Mouse (Mus musculus) forebrain, embryonic 14.5 days (tissue): ENCODE data around the gene Kif1c. TPM values are rescaled to one million over a fixed set of nuclear protein-coding genes. Genes with fewer than 3 reads are reported as not detected.
A peak's percentile ranks its signal among the peaks of the same experiment; 100 is the strongest.
"Not testable (repeated sequence)": the region's sequence is repeated elsewhere in the genome, so short reads cannot be mapped to it uniquely, and the experiment has no call there.

Experiments used
- ATAC-seq: fragments of 200-750 bp; cut with Nextera tagmentation; 2 replicates; pipeline ENCODE4 v1.8.0; 2017; ENCODE audit warnings: mild to moderate bottlenecking, moderate library complexity
- DNase-seq: peaks from one replicate; pipeline ENCODE4 v3.0.0-alpha.2; 2015; ENCODE audit warnings: low spot score
- H3K27ac ChIP-seq: fragments of 300-500 bp; sonication (generic); 2 replicates; pipeline ENCODE4 v1.5.1; 2014; ENCODE audit warnings: low read depth, mild to moderate bottlenecking, control low read depth, low read length, moderate library complexity
- H3K27me3 ChIP-seq: fragments of 300-500 bp; sonication (generic); replicated peaks from 2 replicates; pipeline ENCODE4 v1.6.1; 2014; ENCODE audit warnings: low read length, control low read depth, mixed read lengths; ENCODE audit not compliant: control insufficient read depth, insufficient read depth
- H3K36me3 ChIP-seq: fragments of 300-500 bp; sonication (generic); 2 replicates; pipeline ENCODE4 v1.6.1; 2014; ENCODE audit warnings: low read length, control low read depth; ENCODE audit not compliant: control insufficient read depth, insufficient read depth
- H3K4me1 ChIP-seq: fragments of 300-500 bp; sonication (generic); 2 replicates; pipeline ENCODE4 v1.6.1; 2014; ENCODE audit warnings: antibody characterized with exemption, low read length, control low read depth; ENCODE audit not compliant: control insufficient read depth, insufficient read depth
- H3K4me2 ChIP-seq: fragments of 300-500 bp; sonication (generic); 2 replicates; pipeline ENCODE4 v1.6.1; 2014; ENCODE audit warnings: mild to moderate bottlenecking, control low read depth, low read length
- H3K4me3 ChIP-seq: fragments of 300-500 bp; sonication (generic); 2 replicates; pipeline ENCODE4 v1.5.1; 2014; ENCODE audit warnings: low read depth, low read length, control low read depth
- H3K9ac ChIP-seq: fragments of 300-500 bp; sonication (generic); 2 replicates; pipeline ENCODE4 v1.6.1; 2014; ENCODE audit warnings: mild to moderate bottlenecking, low read length, control low read depth, moderate library complexity
- H3K9me3 ChIP-seq: fragments of 300-500 bp; sonication (generic); replicated peaks from 2 replicates; pipeline ENCODE4 v1.6.1; 2016; ENCODE audit warnings: low read length, control low read depth, mixed read lengths; ENCODE audit not compliant: control insufficient read depth
- WGBS: fragments of 180-500 bp; shearing (Covaris S2); extraction: QIAGEN DNeasy Blood & Tissue Kit; methylation state at CpG from one replicate; pipeline ENCODE4 v1.1.7; 2014; 5-methylcytosine and 5-hydroxymethylcytosine counted together
- microRNA-seq: library from miRNA; unstranded; fragments of <30 nt; microRNA quantifications from one replicate; pipeline ENCODE4, GENCODE M21; 2016
- polyA plus RNA-seq: library from polyadenylated mRNA; unstranded; fragments of >200 nt; fragmentation: Nextera tagmentation; extraction: Ambion mirVana; gene quantifications from 2 replicates; pipeline ENCODE4 v1.2.1, GENCODE M21; 2014

The Kif1c gene
- polyA plus RNA-seq, 1 experiment from 2014 or later: 4.6 TPM

- ATAC-seq, H3K4me3 ChIP-seq, H3K9me3 ChIP-seq, H3K4me2 ChIP-seq, H3K9ac ChIP-seq, H3K27me3 ChIP-seq, H3K4me1 ChIP-seq, H3K27ac ChIP-seq: not testable (repeated sequence)
- WGBS: 26% methylated on average over 6 of the region's 6 CpGs
- H3K36me3 ChIP-seq: peaks cover 10% of the 10 kb centered on the region; the same call in 1 of the 2 replicates
- peak; percentile 64 for DNase-seq
Measured at GRCm38 (mm10) chr11:70778058-70778457, 77.7 kb downstream of the Kif1c start.

Small RNA genes lying within 50 kb of the gene (microRNA-seq; reads per million reads assigned to microRNA genes)
- gene Gm22760: not detected
- gene Mir6925: not detected

Other genes with a start within 250 kb of the Kif1c start
- gene Med11, start 248.6 kb upstream of the Kif1c start, polyA plus RNA-seq: 49.2 and 54.3 TPM in 2 replicates
- gene Zmynd15, start 241.1 kb upstream of the Kif1c start, polyA plus RNA-seq: 0.19 and 0.42 TPM in 2 replicates
- 1.5 and 1.9 TPM in 2 replicates for gene Cxcl16, start 240.6 kb upstream of the Kif1c start, polyA plus RNA-seq
- gene Tm4sf5, start 195.3 kb upstream of the Kif1c start, polyA plus RNA-seq: 1.1 and 3.4 TPM in 2 replicates
- 0.37 TPM in 1 of 2 replicates, not detected in the other for gene Vmo1, start 185.9 kb upstream of the Kif1c start, polyA plus RNA-seq
- 0.42 TPM in 1 of 2 replicates, not detected in the other for gene Gltpd2, start 181.4 kb upstream of the Kif1c start, polyA plus RNA-seq
- 841 and 1,034 TPM in 2 replicates for gene Psmb6, start 175.2 kb upstream of the Kif1c start, polyA plus RNA-seq
- not detected in 2 replicates for gene Gm40193, start 167.6 kb upstream of the Kif1c start, polyA plus RNA-seq
- gene Pld2, start 160.5 kb upstream of the Kif1c start, polyA plus RNA-seq: 4.8 and 5.8 TPM in 2 replicates
- 10.4 and 13.6 TPM in 2 replicates for gene Mink1, start 137.7 kb upstream of the Kif1c start, polyA plus RNA-seq
- gene 4930544D05Rik, start 84.7 kb upstream of the Kif1c start, polyA plus RNA-seq: not detected in 2 replicates
- gene Chrne, start 81.3 kb upstream of the Kif1c start, polyA plus RNA-seq: not detected in 2 replicates
- gene Gp1ba, start 61.4 kb upstream of the Kif1c start, polyA plus RNA-seq: 0.17 and 0.22 TPM in 2 replicates
- gene Rnf167, start 53.3 kb upstream of the Kif1c start, polyA plus RNA-seq: 105 and 118 TPM in 2 replicates
- 165 and 190 TPM in 2 replicates for gene Slc25a11, start 53.1 kb upstream of the Kif1c start, polyA plus RNA-seq
- gene Pfn1, start 45.9 kb upstream of the Kif1c start, polyA plus RNA-seq: 793 and 798 TPM in 2 replicates
- 5.7 and 5.9 TPM in 2 replicates for gene Eno3, start 43.3 kb upstream of the Kif1c start, polyA plus RNA-seq
- gene Spag7, start 31.1 kb upstream of the Kif1c start, polyA plus RNA-seq: 65.4 and 83.9 TPM in 2 replicates
- gene Camta2, start 12.4 kb upstream of the Kif1c start, polyA plus RNA-seq: 8.7 and 14.9 TPM in 2 replicates
- gene Inca1, start 393 bp upstream of the Kif1c start, polyA plus RNA-seq: 0.75 and 1.1 TPM in 2 replicates
- 14.9 and 16.2 TPM in 2 replicates for gene Zfp3, start 63.7 kb downstream of the Kif1c start, polyA plus RNA-seq
- gene Scimp, start 112.0 kb downstream of the Kif1c start, polyA plus RNA-seq: not detected in 2 replicates
- 50.3 and 62.7 TPM in 2 replicates for gene Rabep1, start 144.2 kb downstream of the Kif1c start, polyA plus RNA-seq